Mouse (Mus musculus) C2C12 (cell line): ENCODE data around the gene Ckap2.

ENCODE experiments used
- CTCF ChIP-seq: IDR thresholded peaks from one replicate; pipeline ENCODE4 v1.5.1; 2011; ENCODE audit not compliant: control insufficient read depth, insufficient read depth, insufficient read length
- MYOG ChIP-seq: IDR thresholded peaks from one replicate; pipeline ENCODE4 v1.6.1; 2011; ENCODE audit not compliant: control insufficient read depth, insufficient read length; ENCODE audit errors: extremely low read depth

DNA sequence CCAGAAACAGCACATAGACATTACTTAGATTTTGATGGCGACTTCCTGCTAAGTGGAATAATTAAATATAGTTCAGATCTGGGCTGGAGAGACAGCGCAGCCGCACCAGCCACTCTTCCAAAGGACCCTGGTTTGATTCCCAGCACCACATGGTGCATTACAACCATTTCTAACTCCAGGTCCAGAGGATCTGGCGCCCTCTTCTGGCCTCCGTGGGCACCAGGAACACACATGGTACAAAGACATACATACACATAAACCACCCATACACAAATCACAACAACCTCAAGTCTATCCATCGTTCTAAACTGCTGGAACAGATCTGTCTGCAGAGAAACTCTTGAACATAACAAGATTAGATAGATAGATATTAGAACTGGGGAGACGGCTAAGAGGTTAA, 9.7 kb downstream of the Ckap2 start:
- TF ChIP-seq CTCF = no peak
- no peak for TF ChIP-seq MYOG
